Mouse (Mus musculus) right cerebral cortex, postnatal 14 days (tissue): ENCODE measurements at regions not wholly inside any gene's neighbourhood (a gene's known extent, or its start where the extent isn't known, plus 50 kb on each side); places are given as distances from the start of the nearest gene placed in this dataset.
A peak's percentile ranks its signal among the peaks of the same experiment; 100 is the strongest.
"Not testable (repeated sequence)": the region's sequence is repeated elsewhere in the genome, so short reads cannot be mapped to it uniquely, and the experiment has no call there.

Source experiments
- DNase-seq: peaks from one replicate; pipeline ENCODE4 v3.0.0; 2022

DNA sequence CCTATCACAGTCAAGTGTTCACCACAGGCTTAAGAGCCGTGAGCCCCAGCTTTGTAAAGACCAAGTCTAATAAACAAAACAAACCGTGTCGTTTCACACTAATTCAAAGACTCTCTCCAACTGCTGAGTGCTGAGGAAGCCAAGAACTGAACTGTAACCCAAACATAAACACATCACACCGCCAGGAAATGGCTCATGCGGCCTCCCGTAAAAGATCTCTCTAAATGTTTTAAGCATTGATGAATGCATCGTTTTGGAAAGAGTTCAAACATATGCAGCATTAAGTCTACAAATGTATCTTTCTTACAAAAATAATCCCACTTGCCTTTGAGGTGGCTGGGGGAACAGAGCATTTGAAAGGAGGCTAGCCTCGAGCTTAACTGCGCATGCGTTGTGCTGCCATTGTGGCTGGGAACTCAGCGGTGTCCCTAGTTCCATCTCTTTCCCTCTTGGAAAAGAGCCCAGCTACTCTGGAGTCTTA, 280.7 kb downstream of the Gxylt1 start:
- no peak for DNase-seq

DNA sequence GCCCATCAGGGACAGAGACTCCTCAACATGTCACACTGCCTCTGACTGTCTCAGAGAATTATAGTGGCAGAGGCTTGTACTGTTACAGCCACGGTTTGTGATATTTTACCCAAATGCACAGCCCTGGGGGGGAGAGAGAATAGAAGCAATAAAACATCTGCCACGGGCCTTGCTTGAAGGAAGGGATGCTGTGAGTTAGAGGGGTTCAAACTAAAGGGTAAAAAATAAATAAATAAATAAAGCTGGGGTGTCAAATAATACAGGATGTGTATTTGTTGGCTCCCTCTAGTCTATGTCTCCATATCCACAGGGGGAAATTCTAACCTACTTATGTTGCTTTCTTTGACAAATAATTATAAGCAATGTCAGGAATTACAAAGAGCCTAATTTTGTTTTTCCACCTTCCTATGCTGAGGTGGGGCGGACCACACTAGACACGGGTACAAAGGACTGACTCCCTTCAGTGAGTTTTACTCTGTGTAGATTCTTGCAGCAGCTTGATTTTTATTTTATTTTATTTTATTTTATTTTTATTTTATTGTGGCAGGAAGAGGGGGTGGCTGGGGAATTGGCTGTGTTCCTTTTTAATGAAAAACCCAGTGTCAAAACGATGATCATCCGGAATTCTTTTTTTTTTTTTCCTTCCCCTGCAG, 281.3 kb downstream of the Gxylt1 start:
- no peak for DNase-seq

DNA sequence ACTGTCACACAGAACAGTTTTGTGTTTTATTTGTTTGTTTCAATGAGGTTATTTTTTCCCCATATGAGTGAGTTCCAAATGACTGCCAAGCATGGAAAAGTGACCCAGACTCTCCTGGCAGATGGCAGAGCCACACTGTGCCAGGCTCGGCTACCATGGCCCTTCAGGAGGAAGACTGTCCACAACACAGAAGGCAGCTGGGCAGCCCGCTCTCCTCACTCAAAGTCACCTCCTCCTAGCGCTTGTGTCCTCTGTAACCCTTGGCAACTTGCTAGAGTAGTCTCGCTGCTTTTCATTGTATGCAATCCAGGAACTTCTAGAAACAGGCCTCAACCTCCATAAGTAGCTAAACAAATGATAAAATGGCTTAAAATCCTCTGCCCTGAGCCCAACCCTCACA, 299.2 kb downstream of the Gxylt1 start:
- DNase-seq = peak; percentile 16

DNA sequence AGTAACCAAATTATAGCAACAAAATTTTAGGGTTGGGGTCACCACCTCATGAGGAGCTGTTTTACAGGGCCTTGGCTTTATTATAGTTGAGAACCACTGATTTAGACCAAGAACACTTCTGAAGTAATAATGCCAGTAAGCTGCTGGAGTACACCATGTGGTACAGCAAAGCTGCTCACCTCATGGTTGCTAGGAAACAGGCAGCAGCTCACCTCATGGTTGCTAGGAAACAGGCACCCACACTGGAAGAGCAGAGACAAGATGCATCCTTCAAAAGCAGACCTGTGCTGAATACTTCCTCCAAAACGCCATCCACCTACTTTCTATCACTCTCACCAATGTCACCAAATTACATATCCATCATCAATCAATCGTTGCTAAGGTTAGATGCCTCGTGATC, 300.0 kb downstream of the Gxylt1 start:
- peak; percentile 21 for DNase-seq

DNA sequence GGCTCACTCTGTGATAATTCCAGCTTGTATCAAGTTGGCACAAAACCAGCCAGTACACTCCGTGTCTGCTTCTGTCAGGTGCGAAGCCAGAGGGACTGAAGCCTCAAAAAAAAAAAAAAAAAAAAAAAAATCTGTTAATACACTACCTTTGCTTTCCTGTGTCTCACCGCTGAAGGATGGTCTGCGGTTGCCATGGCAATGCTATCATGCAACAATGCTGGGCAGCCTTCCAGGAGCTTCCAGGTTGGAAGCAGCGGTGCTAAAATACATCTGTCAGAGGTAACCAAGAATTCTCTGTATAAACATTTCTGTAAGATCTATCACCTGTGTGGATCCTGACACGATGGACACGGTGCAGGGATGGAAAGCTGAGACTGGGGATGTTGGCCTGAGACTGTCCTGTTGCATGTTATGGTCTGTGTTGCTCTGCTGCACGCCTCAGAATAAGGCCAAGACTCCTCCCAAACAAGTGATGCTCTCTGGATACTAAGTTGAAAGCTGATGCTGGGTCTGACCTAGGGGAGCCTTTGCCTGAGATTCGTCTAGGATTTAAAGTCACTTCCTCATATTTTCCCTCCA, 301.2 kb downstream of the Gxylt1 start:
- peak; percentile 38 for DNase-seq

DNA sequence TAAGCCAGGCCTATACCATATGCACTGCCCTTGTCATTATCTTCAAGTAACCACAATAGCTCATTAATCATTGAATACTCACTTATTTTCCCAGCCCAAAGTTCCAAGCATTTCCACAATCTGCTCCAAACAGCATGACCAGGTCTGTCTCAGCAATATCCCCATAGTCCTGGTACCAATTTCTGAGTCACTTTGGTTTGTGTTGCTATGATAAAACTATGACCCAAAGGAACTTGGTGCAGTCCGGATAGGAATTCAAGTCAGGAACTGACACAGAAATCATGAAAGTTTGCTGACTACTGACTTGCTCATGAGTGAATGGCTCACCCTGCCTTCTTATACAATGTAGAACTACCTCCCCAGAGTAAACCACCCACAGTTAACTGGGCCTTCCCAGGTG, 309.4 kb downstream of the Gxylt1 start:
- no peak for DNase-seq

DNA sequence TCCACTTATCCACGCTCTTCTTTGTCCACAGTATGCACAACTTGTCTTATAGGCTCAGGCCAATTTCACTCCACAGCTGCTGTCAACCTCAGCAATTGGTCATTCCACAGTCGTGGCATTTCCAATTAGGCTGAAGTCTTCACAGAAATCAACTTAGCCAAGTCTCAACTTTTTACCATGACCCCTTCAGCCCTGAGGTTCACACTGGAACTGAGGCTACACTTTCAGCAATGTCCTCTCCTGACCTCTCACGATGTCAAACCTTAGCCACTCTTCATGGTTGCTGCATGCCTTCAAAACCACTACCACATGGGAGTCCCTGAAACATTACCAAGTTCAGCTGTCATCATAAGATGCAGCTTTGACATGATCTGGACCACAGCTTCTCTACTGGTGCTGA, 310.1 kb downstream of the Gxylt1 start:
- no peak for DNase-seq

DNA sequence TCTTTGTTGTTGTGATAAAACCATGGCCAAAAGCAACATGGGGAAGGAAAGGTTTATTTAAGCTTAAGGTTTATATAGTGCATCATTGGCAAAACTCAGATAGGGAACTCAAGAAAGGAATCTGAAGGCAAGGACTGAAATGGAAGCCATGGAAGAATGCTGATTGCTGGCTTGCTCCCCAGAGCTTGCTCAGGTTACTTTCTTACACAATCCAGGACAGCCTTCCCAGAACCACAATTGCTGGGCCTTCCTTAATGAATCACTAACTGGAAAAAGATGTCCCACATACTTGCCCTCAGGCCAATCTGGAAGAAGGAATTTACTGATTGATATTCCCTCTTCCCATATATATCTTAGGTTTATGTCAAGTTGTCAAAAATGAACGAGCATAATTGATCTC, 310.8 kb downstream of the Gxylt1 start:
- no peak for DNase-seq

DNA sequence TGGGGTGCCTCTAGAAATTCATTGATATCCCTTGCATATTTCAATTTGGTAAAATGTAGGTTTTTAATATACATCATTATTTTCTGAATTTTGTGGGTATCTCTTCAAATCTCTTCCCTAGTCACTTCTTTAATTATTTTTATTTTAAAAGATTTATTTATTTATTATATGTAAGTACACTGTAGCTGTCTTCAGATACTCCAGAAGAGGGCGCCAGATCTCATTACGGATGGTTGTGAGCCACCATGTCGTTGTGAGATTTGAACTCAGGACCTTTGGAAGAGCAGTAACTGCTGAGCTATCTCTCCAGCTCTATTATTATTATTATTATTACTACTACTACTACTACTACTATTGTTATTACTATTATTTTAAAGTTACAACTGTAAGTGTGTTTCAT, 324.1 kb downstream of the Gxylt1 start:
- not testable (repeated sequence) for DNase-seq

DNA sequence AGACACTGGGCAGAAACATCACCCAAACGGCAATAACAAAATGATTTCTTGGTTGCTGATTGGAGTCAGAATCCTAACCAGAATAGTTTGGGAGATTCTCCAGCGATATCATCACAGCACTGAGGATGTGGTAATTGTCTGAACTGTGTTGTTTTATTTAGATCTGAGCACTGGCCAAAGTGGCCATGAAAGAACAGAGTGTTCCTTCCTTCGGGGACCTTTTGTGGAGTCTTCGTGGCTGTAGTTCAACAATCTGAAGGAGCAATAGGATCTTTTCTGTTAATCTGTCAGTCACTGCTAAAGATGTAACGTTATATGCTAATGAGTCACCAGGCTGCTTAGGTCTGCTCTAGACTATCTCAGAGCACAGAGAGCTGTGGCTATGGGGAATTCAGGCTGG, 328.8 kb downstream of the Gxylt1 start:
- DNase-seq = no peak

DNA sequence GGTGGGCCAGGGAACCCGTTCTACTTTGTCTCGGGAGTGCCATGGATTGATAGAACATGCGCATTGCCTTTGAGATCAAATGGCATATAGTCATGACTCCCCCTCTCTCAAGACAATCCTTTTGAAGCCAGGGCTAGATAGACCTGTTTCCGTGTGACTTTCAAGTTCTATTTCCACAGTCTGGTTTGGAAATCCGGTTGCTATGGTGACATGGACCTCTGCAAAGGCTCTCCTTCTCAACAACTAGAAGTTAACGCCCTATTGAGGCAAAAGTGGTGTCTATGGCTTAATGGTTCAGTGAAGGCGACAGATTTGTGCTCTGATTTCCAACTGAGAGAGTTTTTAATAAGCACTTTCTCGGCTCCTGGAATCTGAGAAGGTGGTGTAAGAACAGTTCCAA, 371.2 kb downstream of the Gxylt1 start:
- DNase-seq = no peak

DNA sequence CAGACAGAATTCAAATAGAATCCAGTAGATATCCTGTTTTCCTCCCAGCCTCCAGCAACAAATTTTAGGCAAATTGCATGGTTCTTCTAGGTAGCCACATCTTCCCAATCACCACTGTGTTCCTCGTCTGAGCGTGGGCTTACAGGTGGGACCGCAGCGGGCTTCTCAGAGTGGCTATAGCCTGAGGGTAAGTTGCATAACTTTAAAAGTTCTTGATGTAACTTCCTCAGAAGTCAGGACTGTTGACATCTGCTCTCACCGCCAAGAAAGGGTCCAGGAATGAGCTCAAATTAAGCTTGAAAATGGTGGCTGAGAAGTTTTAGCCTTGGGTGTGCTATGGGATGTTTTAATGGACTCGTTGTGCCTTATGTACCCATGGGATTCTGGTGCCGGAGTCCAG, 377.7 kb downstream of the Gxylt1 start:
- no peak for DNase-seq

DNA sequence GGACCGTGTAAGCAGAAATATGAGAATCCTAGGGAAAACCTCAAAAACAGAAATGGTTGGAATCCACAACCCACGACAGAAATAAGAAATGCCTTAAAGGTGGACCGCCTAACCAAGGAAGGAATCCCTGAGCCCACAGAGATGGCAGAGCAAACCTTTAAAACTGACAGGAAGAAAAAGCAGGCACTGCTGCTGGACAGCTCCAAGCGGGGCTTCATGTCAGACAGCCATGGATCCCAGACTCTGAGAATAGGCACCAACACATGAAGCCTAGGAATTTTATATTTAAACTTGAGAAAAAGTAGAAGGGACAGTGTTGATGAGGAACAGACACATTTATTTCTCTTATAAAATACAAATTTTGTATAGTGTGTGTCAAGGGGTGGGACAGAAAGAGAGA, 379.1 kb downstream of the Gxylt1 start:
- DNase-seq = no peak

DNA sequence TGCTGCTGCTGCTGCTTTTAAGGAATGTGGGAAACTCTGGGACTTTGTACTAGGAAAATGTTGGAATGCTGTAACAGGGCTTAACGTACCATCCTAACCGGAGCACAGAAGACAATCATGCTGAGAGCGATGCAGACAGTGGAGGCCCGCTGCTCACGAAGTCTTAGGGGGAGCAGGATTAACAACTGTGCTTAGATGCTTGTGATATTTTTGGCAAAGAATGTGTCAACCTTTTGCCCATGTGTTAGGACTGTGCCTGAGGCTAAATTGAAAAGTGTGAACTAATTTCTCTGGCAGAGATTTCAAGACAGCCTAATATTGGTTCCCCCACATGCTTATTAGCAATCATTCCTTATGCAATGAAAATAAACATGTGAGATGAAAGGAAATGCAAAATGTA, 398.5 kb downstream of the Gxylt1 start:
- no peak for DNase-seq

DNA sequence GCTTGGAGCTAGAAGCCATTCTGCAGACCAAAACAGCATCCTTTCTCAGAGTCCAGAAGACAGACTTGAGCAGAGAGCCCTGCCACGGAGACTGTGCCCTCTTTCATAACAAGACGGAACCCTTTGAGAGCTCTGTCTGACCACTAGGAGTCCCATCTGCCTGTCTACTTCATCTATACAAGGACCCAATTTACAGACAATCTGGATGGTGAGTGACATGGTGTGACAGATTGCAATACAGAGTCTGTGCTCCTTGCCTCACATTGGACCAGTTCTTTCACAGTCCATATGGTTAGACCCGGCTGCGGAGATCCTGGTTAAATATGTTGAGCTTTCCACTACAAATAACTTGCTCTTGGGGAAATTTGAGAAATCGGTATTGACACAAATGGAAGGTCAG, 410.9 kb downstream of the Gxylt1 start:
- DNase-seq = no peak

DNA sequence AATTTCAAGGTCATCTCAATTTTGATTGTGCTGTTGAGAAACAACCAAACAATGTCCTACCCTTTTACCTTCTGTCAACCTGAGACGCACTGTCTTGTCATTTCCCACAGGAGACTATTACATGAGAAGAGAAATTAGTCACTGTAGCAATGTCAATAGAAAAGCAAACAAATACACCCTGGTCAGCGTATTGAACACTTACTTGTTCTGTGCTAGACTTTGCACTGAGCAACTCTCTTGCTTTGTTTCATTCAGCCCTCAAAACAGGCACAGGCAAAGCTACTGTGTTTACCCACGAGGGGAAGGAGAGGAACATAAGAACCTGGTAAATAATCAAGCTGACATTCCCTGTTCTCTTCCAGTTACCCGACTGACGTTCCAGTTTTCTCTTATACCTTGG, 424.1 kb downstream of the Gxylt1 start:
- no peak for DNase-seq

DNA sequence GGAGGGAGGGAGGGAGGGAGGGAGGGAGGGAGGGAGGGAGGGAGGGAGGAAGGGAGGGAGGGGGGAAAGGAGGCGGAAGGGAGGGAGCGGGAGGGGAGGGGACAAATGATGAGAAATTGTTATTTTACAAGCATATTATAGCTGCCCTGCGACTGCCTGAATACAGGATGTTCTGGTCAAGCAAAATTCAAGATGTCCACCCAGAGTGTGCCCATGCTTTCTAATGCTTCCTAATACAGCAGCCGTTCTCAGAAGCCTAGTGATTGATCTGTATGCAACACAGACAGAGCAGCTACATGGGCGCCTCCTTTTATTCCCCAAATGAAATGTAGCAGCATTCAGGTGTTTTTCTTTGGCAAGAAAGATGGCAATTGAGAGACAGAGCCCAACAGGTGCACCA, 434.9 kb downstream of the Gxylt1 start:
- DNase-seq = no peak

DNA sequence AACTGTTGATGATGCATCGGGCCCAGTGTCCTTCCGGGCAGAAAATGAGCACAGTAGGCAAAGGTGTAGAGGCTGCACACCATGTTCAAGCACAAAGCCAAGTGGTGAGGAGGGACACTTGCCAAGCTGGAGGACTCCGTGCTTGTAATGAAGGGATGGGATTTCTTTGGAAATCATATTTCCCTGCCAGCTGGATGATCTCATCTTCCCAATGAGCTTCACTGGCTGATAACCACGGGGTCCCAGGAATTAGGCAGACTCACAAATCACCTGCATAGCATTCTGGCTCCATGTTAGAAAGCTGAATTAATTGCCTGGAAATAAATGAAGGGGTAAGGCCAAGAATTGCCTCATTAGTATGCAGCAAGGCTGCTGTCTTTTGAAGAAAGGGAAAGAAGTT, 435.4 kb downstream of the Gxylt1 start:
- no peak for DNase-seq

DNA sequence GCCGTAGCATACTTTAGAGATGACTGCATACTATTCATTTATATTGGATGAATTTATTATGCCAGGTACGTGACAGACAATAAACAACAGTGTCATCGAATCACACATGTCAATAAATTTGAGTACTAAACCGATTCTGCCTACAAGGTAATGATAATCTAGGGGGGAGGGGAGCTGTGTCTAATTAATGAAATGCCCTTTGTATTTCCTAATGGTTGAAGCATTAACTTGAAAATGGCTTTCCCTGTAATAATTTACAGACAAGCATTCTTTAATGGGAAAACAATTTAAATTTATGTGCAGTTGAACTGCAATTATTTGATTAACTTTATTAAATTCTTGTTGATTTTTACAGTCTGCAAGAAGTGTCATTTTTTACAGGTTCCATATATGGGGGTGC, 429.5 kb downstream of the Pdzrn4 start:
- no peak for DNase-seq
